Mouse (Mus musculus) embryo, embryonic 10 days (tissue): Measurements from ENCODE around the gene Pde8a.

ENCODE experiments used
- DNase-seq: peaks from one replicate; pipeline ENCODE4 v3.0.0-alpha.2; 2015; ENCODE audit warnings: low spot score

Gene Pde8a

GRCm38 (mm10) chr7:81281240-81281639, 67.8 kb downstream of the Pde8a start:
- no peak for DNase-seq

GRCm38 (mm10) chr7:81286456-81286855, 73.1 kb downstream of the Pde8a start:
- no peak for DNase-seq

GRCm38 (mm10) chr7:81286946-81287345, 73.5 kb downstream of the Pde8a start:
- DNase-seq, result no peak

DNA sequence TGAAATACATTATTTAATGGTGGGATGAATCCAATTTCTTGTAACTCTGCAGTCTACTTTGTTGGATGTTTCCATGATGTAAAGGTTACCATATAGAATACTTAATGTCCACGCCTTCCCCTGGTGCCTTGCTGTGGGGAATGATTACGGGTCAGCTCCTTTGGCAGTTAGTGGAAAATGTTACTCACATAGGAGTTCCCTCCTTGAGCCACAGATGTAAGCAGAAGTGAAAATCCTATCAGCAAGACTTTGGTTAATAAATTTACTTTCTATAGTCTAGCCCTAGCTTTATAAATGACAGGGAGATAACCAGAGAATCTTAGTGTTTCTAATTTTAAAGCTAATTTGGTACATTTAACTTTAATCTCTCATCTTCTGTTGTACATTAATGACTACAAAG, 81.8 kb downstream of the Pde8a start:
- DNase-seq, result no peak

DNA sequence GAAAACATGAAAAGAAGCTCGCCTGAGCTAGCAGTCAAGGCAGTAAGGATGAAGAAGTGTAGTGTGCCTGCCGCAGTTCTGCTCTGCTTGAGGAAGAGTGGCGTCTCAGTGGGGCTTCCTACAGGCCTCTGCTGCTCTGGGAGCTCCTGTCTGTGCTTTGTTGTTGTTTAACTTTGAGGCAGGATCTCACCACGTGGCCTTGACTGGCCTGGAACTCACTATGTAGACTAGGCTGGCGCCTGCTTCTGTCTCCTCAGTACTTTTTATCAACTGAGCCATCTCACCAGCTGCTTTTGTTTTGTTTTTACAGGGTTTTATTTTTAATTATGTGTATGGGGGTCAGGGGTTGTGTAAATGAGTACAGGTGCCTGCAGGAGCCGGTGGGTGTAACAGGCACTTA, 84.8 kb downstream of the Pde8a start:
- DNase-seq, result peak; percentile 29

DNA sequence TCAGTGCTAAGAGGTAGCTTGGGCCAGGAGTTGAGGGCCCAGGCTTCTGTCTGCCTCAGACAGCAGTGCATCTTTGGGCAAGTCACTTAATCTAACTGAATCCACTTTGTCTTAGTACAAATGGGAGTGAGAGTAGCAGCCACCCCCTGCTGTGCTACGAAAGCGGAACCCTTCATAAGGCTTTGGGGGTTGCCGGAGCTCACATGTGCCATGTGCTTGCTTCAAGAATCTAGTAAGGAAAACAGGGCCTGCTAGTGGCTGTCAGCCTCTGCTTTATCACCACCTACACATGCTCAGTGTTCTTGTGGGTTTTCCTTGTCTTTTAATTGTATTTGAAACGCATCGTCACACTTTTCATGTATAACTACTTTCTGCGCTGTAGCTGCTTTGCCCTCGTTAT, 87.9 kb downstream of the Pde8a start:
- peak; percentile 28 for DNase-seq

DNA sequence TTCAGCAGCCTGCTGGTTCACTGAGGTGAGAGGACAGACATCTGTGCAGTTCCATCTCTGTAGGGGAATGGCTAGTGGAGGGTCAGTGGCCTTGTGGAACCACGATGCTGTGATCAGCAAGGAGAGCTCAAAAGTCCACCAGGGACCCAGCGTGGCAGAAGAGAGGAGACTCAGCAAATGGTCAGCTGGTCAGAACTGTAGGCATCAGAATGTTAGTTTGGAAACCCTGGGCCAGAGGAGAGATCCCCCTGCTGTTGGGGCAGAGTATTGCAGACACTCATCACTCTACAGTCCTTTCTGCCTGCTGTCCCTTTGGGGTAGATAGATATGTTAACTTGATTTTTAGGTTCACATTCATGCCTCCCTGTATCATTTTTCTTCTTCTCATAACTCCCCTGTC, 90.3 kb downstream of the Pde8a start:
- DNase-seq, result no peak

- DNase-seq, result no peak
Measured at GRCm38 (mm10) chr7:81304100-81304499, 90.7 kb downstream of the Pde8a start.

DNA sequence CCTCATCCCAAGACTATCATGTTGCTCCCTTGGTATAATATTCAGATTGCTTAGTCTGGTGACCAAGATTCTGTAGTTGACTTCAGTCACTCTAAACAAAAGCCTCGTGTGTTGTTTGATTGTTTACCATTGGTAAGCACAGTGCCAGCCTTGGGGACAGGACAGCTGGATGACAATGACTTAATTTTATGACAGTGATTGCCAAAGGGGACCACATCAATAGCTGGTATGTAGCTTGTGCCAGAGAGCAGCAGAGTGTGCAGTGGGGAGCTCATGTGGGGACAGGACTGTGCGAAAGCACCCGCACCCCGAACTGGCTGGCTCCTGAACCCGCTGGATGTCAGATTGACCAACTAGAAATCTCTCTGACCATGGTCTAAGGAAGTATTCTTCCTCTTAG, 91.3 kb downstream of the Pde8a start:
- no peak for DNase-seq

DNA sequence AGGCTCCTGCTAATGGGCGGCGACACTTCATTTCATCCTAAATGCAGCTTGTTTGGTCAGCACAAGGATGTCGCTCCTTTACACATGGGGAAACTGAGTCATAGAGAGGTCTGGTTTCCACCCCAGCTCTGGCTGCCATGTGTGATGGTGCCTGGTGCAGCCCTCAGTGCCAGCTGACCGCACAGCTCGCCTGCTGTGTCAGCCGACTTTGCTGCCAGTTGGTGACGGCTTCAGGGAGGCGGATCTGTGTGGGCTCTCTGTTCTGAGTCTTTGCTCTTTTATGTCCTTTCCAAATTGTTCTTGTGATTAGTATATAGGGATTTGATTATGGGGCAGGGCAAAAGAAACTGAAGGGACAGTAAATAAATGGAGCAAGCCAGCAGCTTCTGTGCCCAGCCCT, 94.3 kb downstream of the Pde8a start:
- no peak for DNase-seq

- no peak for DNase-seq
Measured at GRCm38 (mm10) chr7:81309247-81309646, 95.9 kb downstream of the Pde8a start.

- DNase-seq, result no peak
Measured at GRCm38 (mm10) chr7:81311130-81311529, 97.7 kb downstream of the Pde8a start.

GRCm38 (mm10) chr7:81311581-81311980, 98.2 kb downstream of the Pde8a start:
- no peak for DNase-seq

DNA sequence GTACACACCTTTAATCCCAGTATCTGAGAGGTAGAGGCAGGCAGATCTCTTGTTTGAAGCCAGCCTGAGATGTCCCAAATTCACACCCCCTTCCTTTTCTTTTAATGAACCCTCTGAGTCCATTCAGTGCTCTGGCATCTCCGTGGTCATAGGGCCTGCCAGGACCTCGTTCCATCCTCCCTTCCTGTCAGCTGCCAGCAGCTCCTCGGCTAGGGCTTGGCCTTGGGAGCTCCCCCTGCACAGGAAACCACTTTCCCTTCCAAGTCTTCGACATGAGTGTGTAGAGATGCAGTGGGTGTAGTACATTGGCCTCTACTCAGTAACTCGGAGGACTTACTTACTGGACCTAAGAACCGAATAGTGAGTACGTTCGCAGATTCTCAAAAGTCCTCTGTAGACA, 102.2 kb downstream of the Pde8a start:
- DNase-seq, result no peak

- DNase-seq, result no peak
Measured at GRCm38 (mm10) chr7:81319749-81320148, 106.4 kb downstream of the Pde8a start.

DNA sequence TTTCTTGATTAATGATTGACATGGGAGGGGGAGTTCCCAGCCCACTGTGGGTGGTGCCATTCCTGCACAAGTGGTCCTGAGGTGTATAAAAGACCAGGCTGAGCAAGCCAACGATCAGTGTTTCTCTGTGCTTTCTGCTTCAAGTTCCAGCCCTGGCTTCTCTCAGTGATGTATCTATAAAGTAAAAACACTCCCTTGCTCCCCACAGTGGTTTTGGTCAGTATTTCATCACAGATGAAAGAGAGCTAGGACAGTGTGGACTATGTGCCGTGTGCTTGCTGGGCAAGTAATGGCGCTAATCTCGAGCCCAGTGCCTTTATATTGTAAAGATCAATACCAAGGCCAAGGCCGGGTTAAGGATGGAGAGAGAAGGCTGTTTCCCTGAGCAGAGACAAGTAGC, 108.4 kb downstream of the Pde8a start:
- no peak for DNase-seq

GRCm38 (mm10) chr7:81326043-81326442, 112.6 kb downstream of the Pde8a start:
- no peak for DNase-seq

DNA sequence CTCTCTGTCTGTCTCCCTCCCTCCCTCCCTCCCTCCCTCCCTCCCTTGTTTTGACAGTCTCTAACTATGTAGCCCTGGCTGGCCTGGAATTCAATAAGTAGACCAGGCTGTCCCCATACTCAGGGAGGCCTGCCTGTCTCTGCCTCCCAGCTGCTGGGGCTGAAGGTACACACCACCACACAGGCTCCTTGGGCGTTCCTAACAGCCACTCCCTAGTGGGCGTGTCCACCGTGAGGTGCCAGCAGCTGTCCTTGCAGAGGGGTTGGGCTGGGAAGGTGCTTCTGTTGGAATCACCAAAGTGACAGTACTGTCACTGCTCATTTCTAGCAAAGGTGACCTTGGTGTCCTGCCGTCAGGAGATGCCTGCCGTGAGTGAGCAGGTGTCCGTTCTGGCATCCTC, 113.5 kb downstream of the Pde8a start:
- DNase-seq, result no peak

DNA sequence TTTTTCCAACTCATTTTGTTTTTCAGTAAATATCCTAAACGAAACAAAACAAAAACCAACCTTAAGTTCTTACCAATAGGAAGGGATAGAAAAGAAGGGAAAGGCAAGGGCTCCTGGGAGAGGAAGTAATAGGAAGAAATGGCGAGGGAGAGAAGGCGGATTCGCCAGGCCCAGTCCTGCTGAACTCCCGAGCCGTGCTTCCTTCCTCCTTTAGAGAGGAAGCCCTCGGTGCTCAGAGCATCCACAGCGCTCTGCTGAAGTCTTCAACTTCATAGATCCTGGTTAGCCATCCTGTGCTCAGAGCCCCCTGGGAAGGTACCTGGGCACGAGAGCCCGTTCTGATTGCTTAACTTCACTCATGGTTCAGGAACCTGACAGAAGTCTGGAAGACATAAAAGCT, 114.3 kb downstream of the Pde8a start:
- no peak for DNase-seq

DNA sequence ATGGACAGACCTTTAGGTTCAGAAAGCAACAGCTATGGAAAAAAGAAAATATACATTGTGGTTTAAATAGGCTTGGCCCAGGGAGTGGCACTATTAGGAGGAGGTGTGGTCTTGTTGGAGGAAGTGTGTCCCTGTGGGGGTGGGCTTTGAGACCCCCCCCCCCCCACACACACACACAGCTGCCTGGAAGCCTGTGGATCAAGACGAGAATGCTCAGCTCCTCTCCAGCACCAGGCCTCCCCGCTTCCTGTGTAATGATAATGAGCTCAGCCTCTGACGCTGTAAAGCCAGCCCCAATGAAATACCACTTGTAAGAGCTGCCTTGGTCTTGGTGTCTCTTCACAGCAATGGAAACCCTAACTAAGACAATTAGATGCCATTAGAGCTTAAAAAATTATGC, 117.4 kb downstream of the Pde8a start:
- DNase-seq, result no peak

DNA sequence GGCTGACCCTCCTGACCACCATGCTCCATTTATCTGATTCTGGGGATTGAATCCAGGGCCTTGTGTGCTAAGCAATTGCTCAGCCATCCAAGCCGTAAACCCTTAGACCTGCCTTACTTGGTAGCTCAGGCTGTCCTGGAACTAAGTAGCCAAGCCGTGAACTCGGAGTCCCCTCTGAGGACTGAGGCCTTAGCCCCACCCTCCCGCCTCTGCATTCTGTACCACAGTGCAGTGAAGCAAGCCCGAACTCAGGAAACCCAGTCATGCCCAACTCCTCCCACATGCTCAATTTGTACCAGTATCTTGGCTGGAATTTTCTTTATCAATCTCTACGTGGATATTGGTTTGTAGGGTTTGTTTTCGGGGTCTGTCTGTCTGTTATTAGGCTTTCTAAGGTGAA, 118.5 kb downstream of the Pde8a start:
- no peak for DNase-seq

- peak; percentile 66 for DNase-seq
Measured at GRCm38 (mm10) chr7:81335705-81336431, 122.5 kb downstream of the Pde8a start.

GRCm38 (mm10) chr7:81336432-81336786, 123.0 kb downstream of the Pde8a start:
- DNase-seq, result peak; percentile 83

DNA sequence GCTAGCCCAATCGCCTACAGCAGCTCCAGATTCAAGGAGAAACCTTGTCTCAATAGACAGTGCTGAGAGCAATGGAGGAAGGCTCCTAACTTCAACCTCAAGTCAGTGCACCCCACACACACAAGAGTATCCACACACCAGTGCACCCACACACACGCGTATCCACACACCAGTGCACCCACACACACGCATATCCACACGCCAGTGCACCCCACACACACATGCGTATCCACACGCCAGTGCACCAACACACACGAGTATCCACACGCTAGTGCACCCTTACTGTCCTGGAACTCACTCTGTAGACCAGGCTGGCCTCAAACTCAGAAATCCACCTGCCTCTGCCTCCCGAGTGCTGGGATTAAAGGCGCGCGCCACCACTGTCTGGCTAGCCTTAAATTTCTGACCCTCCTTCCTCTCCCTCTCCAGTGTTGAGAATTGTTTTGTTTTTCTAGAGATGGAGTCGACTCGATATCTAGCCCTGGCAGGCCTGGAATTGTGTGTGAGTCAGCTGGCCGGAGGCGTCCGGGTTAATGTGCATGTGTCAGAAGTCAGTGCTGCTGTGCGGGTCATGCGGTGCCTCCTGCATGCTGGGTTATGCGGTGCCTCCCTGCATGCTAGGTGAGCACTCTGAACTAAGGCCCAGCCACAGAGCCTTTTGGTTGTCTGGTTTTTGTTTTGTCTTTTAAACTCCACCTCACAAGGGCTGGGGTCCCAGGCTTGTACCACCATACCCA, 124.6 kb downstream of the Pde8a start:
- no peak for DNase-seq
